Mouse (Mus musculus): ENCODE results near the gene Slc6a9. TPM values are rescaled to one million over a fixed set of nuclear protein-coding genes. Genes with fewer than 3 reads are reported as not detected.

Slc6a9 gene
- total RNA-seq, 1 experiment from 2014 or later, result 10.3 TPM

- no peak for DNase-seq
These were observed 44.0 kb downstream of the Slc6a9 start for GRCm38 (mm10) chr4:117878301-117878700.

GRCm38 (mm10) chr4:117878703-117879102 is 44.4 kb downstream of the Slc6a9 start:
- DNase-seq, result no peak

GRCm38 (mm10) chr4:117882701-117883691 is 48.7 kb downstream of the Slc6a9 start, which contains the start of gene B4galt2:
B4galt2 (minus strand) TSS chr4:117883487.
- DNase-seq, result peak; percentile 82

- DNase-seq, result no peak
These were observed 49.8 kb downstream of the Slc6a9 start for GRCm38 (mm10) chr4:117884146-117884545.

GRCm38 (mm10) chr4:117885093-117885492 is 50.8 kb downstream of the Slc6a9 start:
- DNase-seq, result no peak

GRCm38 (mm10) chr4:117885994-117886393 is 51.7 kb downstream of the Slc6a9 start:
- no peak for DNase-seq

GRCm38 (mm10) chr4:117886644-117887043 is 52.3 kb downstream of the Slc6a9 start:
- DNase-seq, result peak; percentile 36

- peak; percentile 97 for DNase-seq
These were observed 52.8 kb downstream of the Slc6a9 start, which contains the start of gene Atp6v0b for GRCm38 (mm10) chr4:117887133-117887532. Atp6v0b (minus strand) TSS chr4:117887333.

GRCm38 (mm10) chr4:117887920-117888319 is 53.6 kb downstream of the Slc6a9 start:
- no peak for DNase-seq

- no peak for DNase-seq
These were observed 55.2 kb downstream of the Slc6a9 start for GRCm38 (mm10) chr4:117889471-117889870.

- no peak for DNase-seq
These were observed 55.7 kb downstream of the Slc6a9 start for GRCm38 (mm10) chr4:117890031-117890430.

GRCm38 (mm10) chr4:117890750-117891149 is 56.4 kb downstream of the Slc6a9 start:
- no peak for DNase-seq

GRCm38 (mm10) chr4:117891738-117892161 is 57.4 kb downstream of the Slc6a9 start, which contains the start of gene Dph2:
Dph2 (minus strand) TSS chr4:117892032.
- DNase-seq, result peak; percentile 88

- peak; percentile 77 for DNase-seq
These were observed 59.1 kb downstream of the Slc6a9 start for GRCm38 (mm10) chr4:117893376-117893775.

- DNase-seq, result no peak
These were observed 60.3 kb downstream of the Slc6a9 start for GRCm38 (mm10) chr4:117894601-117895000.

- DNase-seq, result no peak
These were observed 61.0 kb downstream of the Slc6a9 start for GRCm38 (mm10) chr4:117895339-117895738.

GRCm38 (mm10) chr4:117896031-117896430 is 61.7 kb downstream of the Slc6a9 start:
- DNase-seq, result no peak

GRCm38 (mm10) chr4:117898111-117898510 is 63.8 kb downstream of the Slc6a9 start:
- DNase-seq, result no peak

GRCm38 (mm10) chr4:117904094-117904493 is 69.8 kb downstream of the Slc6a9 start:
- no peak for DNase-seq

- DNase-seq, result no peak
These were observed 70.5 kb downstream of the Slc6a9 start for GRCm38 (mm10) chr4:117904761-117905160.

GRCm38 (mm10) chr4:117906196-117906595 is 71.9 kb downstream of the Slc6a9 start:
- DNase-seq, result peak; percentile 45

- DNase-seq, result no peak
These were observed 74.6 kb downstream of the Slc6a9 start for GRCm38 (mm10) chr4:117908834-117909453.

- DNase-seq, result no peak
These were observed 77.8 kb downstream of the Slc6a9 start for GRCm38 (mm10) chr4:117912131-117912561.

All from adrenal gland, postnatal 14 days (tissue).